Mouse (Mus musculus): ENCODE data around the gene Spp1. TPM values are rescaled to one million over a fixed set of nuclear protein-coding genes. Genes with fewer than 3 reads are reported as not detected.

The Spp1 gene
- total and polyA plus RNA-seq, 3 experiments: 0.35 to 0.77 TPM; not detected in 1

DNA sequence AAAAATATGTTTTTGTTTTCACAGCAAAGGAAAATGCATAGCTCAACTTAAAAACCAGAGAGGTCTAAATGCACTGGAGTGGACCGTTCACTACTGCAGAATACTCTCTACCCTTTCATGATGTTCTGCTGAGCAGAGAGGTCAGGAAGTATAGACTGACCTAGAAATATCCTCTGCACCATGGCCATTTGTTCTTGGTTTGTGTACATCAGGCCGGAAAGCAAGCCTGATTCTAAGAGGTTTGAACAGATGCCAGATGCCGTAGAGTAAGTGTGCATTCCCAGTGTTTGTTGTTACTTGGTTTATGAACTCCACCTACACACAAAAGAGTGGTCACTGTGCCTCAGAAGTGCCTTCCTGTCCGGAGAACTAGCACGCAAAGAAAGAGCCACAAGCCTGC, 48.0 kb upstream of the Spp1 start:
- Histone ChIP-seq H3K27ac (ENCODE audit: control insufficient read depth, low read depth, low read length) (no peak overlapping the region), H3K9me3 (replicated peaks; ENCODE audit: insufficient read depth, low read length) (no peaks in the 10 kb centered on the region), H3K36me3 (ENCODE audit: control insufficient read depth in 1 of 2, insufficient read depth in 2 of 2, low read length in 2 of 2) (no peaks in the 10 kb centered on the region), H3K9ac (ENCODE audit: control insufficient read depth, low read depth, low read length, poor library complexity, severe bottlenecking) (no peak overlapping the region), H3K4me3 (ENCODE audit: control insufficient read depth in 1 of 2, insufficient read depth in 1 of 2, low read depth in 2 of 2, low read length in 2 of 2) (no peak overlapping the region), H3K4me1 (ENCODE audit: control insufficient read depth in 1 of 2, insufficient read depth in 2 of 2, low read length in 2 of 2) (no peaks in the 10 kb centered on the region), H3K27me3 (ENCODE audit: control insufficient read depth in 1 of 2, insufficient read depth in 2 of 2, low read length in 2 of 2) (no peaks in the 10 kb centered on the region), H3K79me2 (ENCODE audit: control insufficient read depth, insufficient read depth, low read length, poor library complexity) (no peaks in the 10 kb centered on the region)
- TF ChIP-seq MYC (IDR thresholded peaks at IDR 0.05; ENCODE audit: low read depth, low read length): no peak
- no peak for TF ChIP-seq KAT2A (conservative IDR thresholded peaks at IDR 0.05; ENCODE audit: low read depth, low read length)
- no peak for TF ChIP-seq ZMIZ1 (IDR thresholded peaks at IDR 0.05; ENCODE audit: low read depth, low read length)
- no peak for TF ChIP-seq POLR2AphosphoS2 (IDR thresholded peaks at IDR 0.05; ENCODE audit: low read length)
- no peak for TF ChIP-seq MXI1 (IDR thresholded peaks at IDR 0.05; ENCODE audit: low read depth, low read length)
- TF ChIP-seq MYB (IDR thresholded peaks at IDR 0.05; ENCODE audit: low read depth, low read length): no peak
- TF ChIP-seq POLR2AphosphoS5 (IDR thresholded peaks at IDR 0.05; ENCODE audit: borderline replicate concordance, low read depth, low read length): no peak
- no peak for TF ChIP-seq USF2 (IDR thresholded peaks at IDR 0.05; ENCODE audit: borderline replicate concordance in 1 of 2, insufficient read depth in 1 of 2, low read depth in 1 of 2, low read length in 2 of 2)
- no peak for TF ChIP-seq HCFC1 (IDR thresholded peaks at IDR 0.05; ENCODE audit: low read depth, low read length)
- no peak for TF ChIP-seq MAZ (IDR thresholded peaks at IDR 0.05; ENCODE audit: low read depth, low read length)
- no peak for TF ChIP-seq BHLHE40 (IDR thresholded peaks at IDR 0.05; ENCODE audit: borderline replicate concordance, low read depth, low read length)
- no peak for DNase-seq (ENCODE audit: low read depth, low spot score)

DNA sequence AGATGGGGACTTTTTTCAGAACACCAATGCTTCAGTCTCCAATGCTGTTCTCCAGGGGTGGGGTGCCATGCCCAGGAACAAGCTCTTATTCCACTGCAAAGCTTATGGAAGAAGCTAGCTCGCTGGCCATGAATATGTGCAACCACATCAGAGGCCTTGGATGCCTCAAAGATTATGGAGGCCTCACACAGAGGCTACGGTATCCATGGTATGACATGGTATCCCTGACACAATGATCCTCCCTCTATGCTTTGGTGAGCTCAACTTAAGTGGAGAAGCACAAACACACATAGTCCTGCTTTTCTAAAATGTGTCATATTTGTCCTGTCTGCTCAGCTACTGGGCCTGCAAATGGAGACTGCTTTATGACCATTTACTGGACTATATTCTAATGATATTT, 44.0 kb upstream of the Spp1 start:
- Histone ChIP-seq H3K27ac (ENCODE audit: control insufficient read depth, low read depth, low read length) (no peak overlapping the region), H3K4me3 (ENCODE audit: control insufficient read depth in 1 of 2, insufficient read depth in 1 of 2, low read depth in 2 of 2, low read length in 2 of 2) (no peak overlapping the region), H3K79me2 (ENCODE audit: control insufficient read depth, insufficient read depth, low read length, poor library complexity) (no peaks in the 10 kb centered on the region), H3K4me1 (ENCODE audit: control insufficient read depth in 1 of 2, insufficient read depth in 2 of 2, low read length in 2 of 2) (no peaks in the 10 kb centered on the region), H3K27me3 (ENCODE audit: control insufficient read depth in 1 of 2, insufficient read depth in 2 of 2, low read length in 2 of 2) (no peaks in the 10 kb centered on the region), H3K36me3 (ENCODE audit: control insufficient read depth in 1 of 2, insufficient read depth in 2 of 2, low read length in 2 of 2) (no peaks in the 10 kb centered on the region), H3K9ac (ENCODE audit: control insufficient read depth, low read depth, low read length, poor library complexity, severe bottlenecking) (no peak overlapping the region), H3K9me3 (replicated peaks; ENCODE audit: insufficient read depth, low read length) (no peaks in the 10 kb centered on the region)
- no peak for DNase-seq (ENCODE audit: low read depth, low spot score)
- no peak for TF ChIP-seq POLR2AphosphoS2 (IDR thresholded peaks at IDR 0.05; ENCODE audit: low read length)

DNA sequence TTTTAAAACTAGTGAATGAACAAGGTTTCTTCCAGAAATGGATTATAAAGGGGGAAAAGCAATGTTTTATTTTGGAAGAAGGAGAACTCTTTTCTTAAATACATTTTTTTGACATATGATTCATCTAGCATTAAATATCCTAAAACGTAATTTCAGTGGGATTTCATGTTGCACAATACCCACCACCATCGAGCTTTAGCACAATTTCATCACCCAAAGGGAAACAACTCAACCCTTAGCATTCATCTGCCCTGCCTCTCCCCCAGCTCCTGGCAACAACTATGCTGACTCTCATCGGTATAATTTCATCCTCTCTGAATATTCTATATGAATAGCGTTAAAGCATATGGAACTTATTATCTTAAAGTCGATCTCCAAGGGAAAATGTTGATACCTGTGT, 42.1 kb upstream of the Spp1 start:
- no peak for TF ChIP-seq MXI1 (IDR thresholded peaks at IDR 0.05; ENCODE audit: low read depth, low read length)
- TF ChIP-seq NRF1 (IDR thresholded peaks at IDR 0.05; ENCODE audit: insufficient read depth, low read depth, low read length, poor library complexity, severe bottlenecking): no peak
- no peak for TF ChIP-seq NELFE (IDR thresholded peaks at IDR 0.05; ENCODE audit: low read depth, low read length)
- TF ChIP-seq MAFK (IDR thresholded peaks at IDR 0.05; ENCODE audit: borderline replicate concordance, low read depth, low read length): no peak
- no peak for TF ChIP-seq BHLHE40 (IDR thresholded peaks at IDR 0.05; ENCODE audit: borderline replicate concordance, low read depth, low read length)
- TF ChIP-seq ZMIZ1 (IDR thresholded peaks at IDR 0.05; ENCODE audit: low read depth, low read length): no peak
- TF ChIP-seq ZC3H11A (IDR thresholded peaks at IDR 0.05; ENCODE audit: low read depth, low read length): no peak
- no peak for TF ChIP-seq CTCF (IDR thresholded peaks at IDR 0.05 in 2 of 3, conservative IDR thresholded peaks at IDR 0.05 in 1 of 3; ENCODE audit: control insufficient read depth in 1 of 3, insufficient read depth in 1 of 3, low read depth in 2 of 3, low read length in 3 of 3, poor library complexity in 1 of 3, severe bottlenecking in 1 of 3)
- TF ChIP-seq ZKSCAN1 (IDR thresholded peaks at IDR 0.05; ENCODE audit: low read depth, low read length): no peak
- no peak for TF ChIP-seq MYB (IDR thresholded peaks at IDR 0.05; ENCODE audit: low read depth, low read length)
- no peak for TF ChIP-seq UBTF (IDR thresholded peaks at IDR 0.05; ENCODE audit: borderline replicate concordance, insufficient read depth, low read depth, low read length)
- TF ChIP-seq MYC (IDR thresholded peaks at IDR 0.05; ENCODE audit: low read depth, low read length): no peak
- TF ChIP-seq SMC3 (IDR thresholded peaks at IDR 0.05; ENCODE audit: low read depth, low read length): no peak
- no peak for TF ChIP-seq USF1 (IDR thresholded peaks at IDR 0.05; ENCODE audit: low read depth, low read length)
- TF ChIP-seq ELF1 (IDR thresholded peaks at IDR 0.05; ENCODE audit: low read depth, low read length): no peak
- no peak overlapping the region for H3K27ac ChIP-seq (ENCODE audit: control insufficient read depth, low read depth, low read length)
- no peak overlapping the region for H3K4me3 ChIP-seq (ENCODE audit: control insufficient read depth in 1 of 2, insufficient read depth in 1 of 2, low read depth in 2 of 2, low read length in 2 of 2)
- no peaks in the 10 kb centered on the region for H3K27me3 ChIP-seq (ENCODE audit: control insufficient read depth in 1 of 2, insufficient read depth in 2 of 2, low read length in 2 of 2)
- no peak for DNase-seq (ENCODE audit: low read depth, low spot score)
- H3K36me3 ChIP-seq (ENCODE audit: control insufficient read depth in 1 of 2, insufficient read depth in 2 of 2, low read length in 2 of 2): no peaks in the 10 kb centered on the region
- no peaks in the 10 kb centered on the region for H3K4me1 ChIP-seq (ENCODE audit: control insufficient read depth in 1 of 2, insufficient read depth in 2 of 2, low read length in 2 of 2)
- no peaks in the 10 kb centered on the region for H3K79me2 ChIP-seq (ENCODE audit: control insufficient read depth, insufficient read depth, low read length, poor library complexity)
- no peak overlapping the region for H3K9ac ChIP-seq (ENCODE audit: control insufficient read depth, low read depth, low read length, poor library complexity, severe bottlenecking)
- no peaks in the 10 kb centered on the region for H3K9me3 ChIP-seq (replicated peaks; ENCODE audit: insufficient read depth, low read length)
